Mouse (Mus musculus) limb, embryonic 14.5 days (tissue): ENCODE data around the gene Ulbp1. TPM values are rescaled to one million over a fixed set of nuclear protein-coding genes. Genes with fewer than 3 reads are reported as not detected.
"Not testable (repeated sequence)": the region's sequence is repeated elsewhere in the genome, so short reads cannot be mapped to it uniquely, and the experiment has no call there.

Experiments used
- ATAC-seq: fragments of 200-750 bp; cut with Nextera tagmentation; 2 replicates; pipeline ENCODE4 v1.8.0; 2017; ENCODE audit warnings: low read depth, moderate number of reproducible peaks, moderate TSS enrichment; ENCODE audit not compliant: low FRiP score
- DNase-seq: peaks from one replicate; pipeline ENCODE4 v3.0.0-alpha.2; 2015; ENCODE audit warnings: low spot score
- H3K27ac ChIP-seq: fragments of 300-500 bp; sonication (generic); replicated peaks from 2 replicates; pipeline ENCODE4 v1.5.1; 2014; ENCODE audit warnings: low read depth, mild to moderate bottlenecking, low read length, moderate library complexity, mixed read lengths
- H3K27me3 ChIP-seq: fragments of 300-500 bp; sonication (generic); 2 replicates; pipeline ENCODE4 v1.6.1; 2014; ENCODE audit warnings: low read length, mixed read lengths; ENCODE audit not compliant: control insufficient read depth, insufficient read depth
- H3K36me3 ChIP-seq: fragments of 300-500 bp; sonication (generic); 2 replicates; pipeline ENCODE4 v1.6.1; 2014; ENCODE audit warnings: mild to moderate bottlenecking, low read length, moderate library complexity, mixed read lengths; ENCODE audit not compliant: control insufficient read depth, insufficient read depth
- H3K4me1 ChIP-seq: fragments of 300-500 bp; sonication (generic); 2 replicates; pipeline ENCODE4 v1.6.1; 2014; ENCODE audit warnings: antibody characterized with exemption, low read length, mixed read lengths; ENCODE audit not compliant: control insufficient read depth, insufficient read depth
- H3K4me2 ChIP-seq: fragments of 300-500 bp; sonication (generic); replicated peaks from 2 replicates; pipeline ENCODE4 v1.6.1; 2014; ENCODE audit warnings: low read depth, mild to moderate bottlenecking, low read length, moderate library complexity; ENCODE audit not compliant: severe bottlenecking
- H3K4me3 ChIP-seq: fragments of 300-500 bp; sonication (generic); replicated peaks from 2 replicates; pipeline ENCODE4 v1.5.1; 2014; ENCODE audit warnings: low read length
- H3K9ac ChIP-seq: fragments of 300-500 bp; sonication (generic); 2 replicates; pipeline ENCODE4 v1.6.1; 2014; ENCODE audit warnings: mild to moderate bottlenecking, low read depth, low read length, moderate library complexity; ENCODE audit not compliant: severe bottlenecking
- H3K9me3 ChIP-seq: fragments of 300-500 bp; sonication (generic); 2 replicates; pipeline ENCODE4 v1.6.1; 2016; ENCODE audit warnings: low read length; ENCODE audit not compliant: control insufficient read depth
- POLR2A ChIP-seq: fragments of 200-500 bp; IDR thresholded peaks from 2 replicates; pipeline ENCODE4 v1.8.0; 2012; ENCODE audit warnings: inconsistent platforms, mild to moderate bottlenecking, moderate library complexity, borderline replicate concordance; ENCODE audit not compliant: insufficient read depth, insufficient read length; ENCODE audit errors: extremely low read depth
- WGBS: fragments of 180-500 bp; shearing (Covaris S2); extraction: QIAGEN DNeasy Blood & Tissue Kit; methylation state at CpG from one replicate; pipeline ENCODE4 v1.1.7; 2014; 5-methylcytosine and 5-hydroxymethylcytosine counted together
- polyA plus RNA-seq, 2 experiments: library from polyadenylated mRNA; depleted of rRNA in 1 of 2; stranded (reverse) in 1 of 2; unstranded in 1 of 2; fragments of >200 nt; fragmentation: Nextera tagmentation in 1 of 2; extraction: Ambion mirVana in 1 of 2; gene quantifications; 2 replicates each; pipeline versions ENCODE4 v1.2.1 to v1.2.3; 2012 to 2014

Gene Ulbp1
- polyA plus RNA-seq (2012; rRNA removed), result 3.2 and 3.3 TPM in 2 replicates
- 2.3 and 4.0 TPM in 2 replicates for polyA plus RNA-seq (2014; fragmentation: Nextera tagmentation; extraction: Ambion mirVana)

DNA sequence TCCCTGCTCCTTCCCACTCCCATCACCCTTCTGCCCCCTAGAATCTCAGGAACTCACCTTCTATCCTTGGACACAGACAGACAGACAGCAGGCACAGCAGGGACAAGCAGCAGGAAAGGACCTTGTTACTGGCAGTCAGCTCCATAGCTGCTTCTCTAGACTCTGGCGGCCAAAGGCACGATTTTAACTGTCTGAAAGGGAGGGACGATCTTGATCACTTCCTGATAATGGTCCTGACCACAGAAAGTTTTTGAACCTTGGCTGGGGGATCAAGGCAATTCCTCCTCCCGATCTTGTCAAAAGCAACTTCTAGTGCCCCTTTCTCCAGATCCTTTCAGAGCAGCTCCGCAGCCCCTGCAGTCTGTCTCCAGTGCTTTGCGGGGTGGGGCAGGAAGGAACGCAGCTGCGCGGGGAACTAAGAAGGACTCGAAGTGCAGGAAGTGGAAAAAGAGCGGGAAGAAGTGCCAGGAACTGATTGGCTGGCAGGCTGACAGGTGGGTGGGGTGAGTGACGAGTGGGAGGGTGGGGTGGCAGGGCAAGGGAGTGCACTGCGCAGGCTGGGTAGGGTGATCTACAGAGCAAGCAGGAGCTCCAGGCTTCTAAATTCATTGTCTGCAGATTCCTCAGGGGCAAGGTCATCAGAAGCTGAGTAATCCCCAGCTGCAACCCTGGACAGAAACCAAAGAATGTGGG lies at the start of gene Ulbp1:
Gene Ulbp1 (minus strand): TSS at position 442 of the 693 bp plus-strand sequence.
- TF ChIP-seq POLR2A, result no peak
- no peak within 1 kb of the TSS for H3K4me3 ChIP-seq
- no peak within 1 kb of the TSS for H3K9ac ChIP-seq
- H3K36me3 ChIP-seq, result no peaks in the 10 kb centered on the region
- H3K4me2 ChIP-seq, result no peak within 1 kb of the TSS
- H3K4me1 ChIP-seq, result no peaks in the 10 kb centered on the region
- no peak within 1 kb of the TSS for H3K27ac ChIP-seq
- DNase-seq, result peak; percentile 23
- ATAC-seq, result no peak
- H3K27me3 ChIP-seq, result no peaks in the 10 kb centered on the region
- no peaks in the 10 kb centered on the region for H3K9me3 ChIP-seq
- WGBS, result 64% methylated on average over 13 of the region's 13 CpGs

DNA sequence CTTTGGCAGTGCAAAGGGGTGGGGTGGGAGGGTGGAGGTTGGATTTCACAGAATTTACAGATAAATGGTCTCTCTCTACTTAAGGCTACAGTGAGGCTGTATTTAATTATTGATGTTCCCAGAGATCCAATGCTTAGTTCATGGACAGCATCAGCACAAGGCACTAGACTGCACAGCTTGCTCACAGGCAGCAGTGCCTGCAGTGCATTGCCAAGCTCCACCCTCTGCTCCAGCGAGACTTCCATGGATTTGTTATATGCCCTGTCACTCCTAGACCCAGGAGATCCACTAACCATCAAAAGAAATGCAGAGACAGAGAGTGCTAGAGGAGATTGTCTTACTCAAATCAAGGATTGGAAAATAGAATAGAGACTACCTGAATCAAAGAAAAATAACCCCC lies 24.7 kb upstream of the Ulbp1 start:
- H3K4me3 ChIP-seq, H3K36me3 ChIP-seq, H3K4me1 ChIP-seq, DNase-seq, H3K9me3 ChIP-seq, H3K9ac ChIP-seq, ATAC-seq, H3K4me2 ChIP-seq, H3K27me3 ChIP-seq, H3K27ac ChIP-seq: not testable (repeated sequence)
- WGBS, result 42% methylated on average over 1 of the region's 1 CpGs

DNA sequence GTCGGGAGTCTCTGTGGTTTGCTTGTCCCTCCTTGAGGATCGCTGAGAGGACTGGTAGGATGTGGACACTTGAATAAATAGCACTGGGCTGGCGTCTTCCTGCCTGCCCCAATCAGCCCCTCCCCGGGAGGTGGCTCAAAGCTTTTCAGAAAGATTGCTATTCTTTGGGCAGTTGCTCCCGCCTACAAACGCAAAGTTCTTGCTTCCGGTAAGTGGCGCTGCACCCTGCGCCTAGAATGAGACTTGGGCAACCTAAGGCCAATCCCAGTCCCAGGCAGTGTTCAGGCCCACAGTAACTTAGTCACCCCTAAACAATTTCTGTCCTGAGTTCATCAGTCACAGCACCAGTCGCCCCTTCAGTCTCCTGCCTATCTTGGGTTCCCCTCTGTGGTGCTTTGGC lies 18.9 kb upstream of the Ulbp1 start:
- H3K27ac ChIP-seq, H3K4me1 ChIP-seq, H3K4me3 ChIP-seq, H3K36me3 ChIP-seq, H3K9me3 ChIP-seq, H3K9ac ChIP-seq, H3K27me3 ChIP-seq, DNase-seq, H3K4me2 ChIP-seq, ATAC-seq: not testable (repeated sequence)
- WGBS, result 14% methylated on average over 9 of the region's 10 CpGs

DNA sequence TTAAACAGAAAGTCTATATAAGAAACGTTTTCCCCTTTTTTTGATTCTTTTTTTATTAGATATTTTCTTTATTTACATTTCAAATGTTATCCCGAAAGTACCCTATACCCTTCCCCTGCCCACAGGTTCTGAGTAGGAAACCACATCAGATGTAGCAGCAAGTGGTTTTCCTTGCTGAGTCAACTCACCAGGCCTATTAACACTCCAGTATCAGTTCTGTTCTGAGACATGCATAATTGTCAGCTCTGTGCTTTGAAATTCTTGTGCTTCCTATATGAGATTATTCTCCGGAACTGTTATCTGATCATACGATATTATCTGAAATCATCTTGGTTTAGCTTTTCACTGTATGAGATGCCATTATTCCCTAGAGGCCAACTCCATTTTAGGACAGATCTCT lies 10.2 kb upstream of the Ulbp1 start:
- Histone ChIP-seq H3K27ac (no peak overlapping the region), H3K9ac (no peak overlapping the region), H3K36me3 (no peaks in the 10 kb centered on the region), H3K4me2 (no peak overlapping the region), H3K27me3 (no peaks in the 10 kb centered on the region), H3K9me3 (no peaks in the 10 kb centered on the region), H3K4me1 (no peaks in the 10 kb centered on the region), H3K4me3 (no peak overlapping the region)
- 68% methylated on average over 4 of the region's 4 CpGs for WGBS
- no peak for TF ChIP-seq POLR2A
- ATAC-seq (no peak), DNase-seq (no peak)

DNA sequence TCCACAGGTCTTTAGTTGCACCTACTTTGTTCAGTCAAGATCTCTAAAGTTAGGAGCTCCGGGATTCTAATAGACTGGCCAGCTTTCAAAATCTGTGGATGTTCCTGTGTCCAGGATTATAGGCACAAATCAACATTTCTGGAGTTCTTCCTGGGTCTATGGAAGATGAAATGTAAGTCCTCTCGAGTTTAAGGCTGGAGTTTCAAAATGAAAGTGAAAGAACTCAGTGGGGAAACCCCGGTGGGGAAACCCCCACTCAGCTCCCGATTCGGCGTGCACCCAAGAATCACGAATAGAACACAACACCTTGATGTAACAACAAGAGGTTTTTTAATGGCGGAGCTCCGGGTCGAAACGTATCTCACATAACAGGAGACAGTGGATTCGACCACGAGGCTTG lies 787 bp upstream of the Ulbp1 start:
- H3K9ac ChIP-seq, H3K27ac ChIP-seq, ATAC-seq, H3K4me3 ChIP-seq, H3K9me3 ChIP-seq, DNase-seq, H3K4me2 ChIP-seq, H3K36me3 ChIP-seq, H3K27me3 ChIP-seq, H3K4me1 ChIP-seq: not testable (repeated sequence)
- WGBS, result 89% methylated on average over 7 of the region's 13 CpGs

DNA sequence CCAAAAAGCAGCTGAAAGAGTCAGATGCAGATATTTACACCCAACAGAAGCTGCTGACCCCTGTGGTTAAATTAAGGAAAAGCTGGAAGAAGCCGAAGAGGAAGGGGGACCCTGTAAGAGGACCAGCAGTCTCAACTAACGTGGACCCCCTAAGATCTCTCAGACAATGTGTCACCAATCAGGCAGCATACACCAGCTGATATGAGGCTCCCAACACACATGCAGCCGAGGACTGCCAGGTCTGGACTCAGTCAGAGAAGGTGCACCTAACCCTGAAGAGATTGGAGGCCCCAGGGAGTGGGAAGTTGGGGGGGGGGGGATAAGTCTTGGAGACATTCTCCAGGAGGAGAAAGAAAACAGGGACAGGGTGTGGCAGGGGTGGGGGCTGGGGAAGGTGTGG lies 1.8 kb downstream of the Ulbp1 start:
- Histone ChIP-seq H3K4me2 (no peak overlapping the region), H3K9me3 (no peaks in the 10 kb centered on the region), H3K27me3 (no peaks in the 10 kb centered on the region), H3K36me3 (no peaks in the 10 kb centered on the region), H3K4me3 (no peak overlapping the region), H3K9ac (no peak overlapping the region), H3K4me1 (no peaks in the 10 kb centered on the region), H3K27ac (no peak overlapping the region)
- 78% methylated on average over 3 of the region's 3 CpGs for WGBS
- DNase-seq, result no peak
- ATAC-seq, result no peak
- no peak for TF ChIP-seq POLR2A
